Mouse (Mus musculus): ENCODE results near the gene Ly86.

Ly86 gene

DNA sequence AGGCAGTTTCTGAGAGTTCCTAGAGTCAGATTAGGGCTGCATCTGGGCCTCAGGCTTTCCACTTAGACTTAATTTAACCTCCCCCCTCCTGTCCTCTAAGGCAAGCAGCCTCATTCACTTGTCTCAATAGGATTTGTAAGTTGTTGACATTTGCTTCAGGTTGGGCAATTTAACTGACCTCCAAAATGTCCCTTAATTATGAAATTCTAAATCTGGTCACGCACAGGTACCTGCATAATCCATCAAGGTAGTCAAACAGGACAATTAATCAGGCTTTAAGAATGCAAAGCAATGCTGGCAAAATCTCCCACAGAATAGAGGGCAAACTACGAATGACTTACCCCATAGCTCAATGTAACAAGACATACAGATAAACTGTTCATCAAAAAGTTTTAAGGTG, 8.0 kb downstream of the Ly86 start:
- DNase-seq (ENCODE audit: low spot score in 2 of 2), result no peak

DNA sequence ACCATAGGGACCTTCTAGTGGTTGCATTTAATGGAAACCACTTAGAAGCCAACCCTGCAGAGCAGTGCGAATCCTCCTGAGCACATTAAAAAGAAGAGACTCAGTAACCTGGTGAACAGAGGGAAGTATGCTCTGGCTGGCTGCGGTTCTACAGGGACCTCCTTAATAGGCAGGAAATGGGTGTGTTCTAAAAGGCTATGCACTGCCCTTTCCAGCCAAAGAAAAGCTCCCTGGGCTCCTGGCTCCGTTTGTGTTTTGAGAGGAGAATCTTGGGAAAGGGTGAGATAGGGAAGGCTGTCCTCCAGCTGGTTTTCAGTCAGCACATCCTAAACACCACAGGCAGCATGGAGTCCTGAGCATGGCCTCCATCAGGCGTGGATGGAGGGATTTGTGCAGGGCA, 8.9 kb downstream of the Ly86 start:
- DNase-seq (ENCODE audit: low spot score in 2 of 2), result no peak

DNA sequence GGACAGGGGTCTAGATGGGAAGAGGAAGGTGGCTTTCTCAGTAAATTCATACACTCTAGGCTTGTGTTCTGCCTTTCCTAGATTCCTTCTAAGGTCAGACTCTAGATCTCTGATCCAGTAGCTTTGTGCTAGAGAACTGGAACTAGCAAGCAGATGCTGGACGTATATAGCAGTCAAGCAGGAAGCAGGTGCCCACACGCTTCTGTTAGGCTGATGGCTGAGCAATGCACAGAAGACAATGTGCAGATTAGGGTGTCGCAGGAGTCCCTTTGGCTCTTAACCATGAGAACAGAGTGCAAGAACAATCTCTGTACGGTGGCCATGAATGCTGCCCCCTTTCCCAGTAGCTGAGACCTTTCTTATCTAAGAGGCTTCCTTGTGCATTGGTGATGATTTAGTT, 9.4 kb downstream of the Ly86 start:
- no peak for DNase-seq (ENCODE audit: low spot score in 2 of 2)

DNA sequence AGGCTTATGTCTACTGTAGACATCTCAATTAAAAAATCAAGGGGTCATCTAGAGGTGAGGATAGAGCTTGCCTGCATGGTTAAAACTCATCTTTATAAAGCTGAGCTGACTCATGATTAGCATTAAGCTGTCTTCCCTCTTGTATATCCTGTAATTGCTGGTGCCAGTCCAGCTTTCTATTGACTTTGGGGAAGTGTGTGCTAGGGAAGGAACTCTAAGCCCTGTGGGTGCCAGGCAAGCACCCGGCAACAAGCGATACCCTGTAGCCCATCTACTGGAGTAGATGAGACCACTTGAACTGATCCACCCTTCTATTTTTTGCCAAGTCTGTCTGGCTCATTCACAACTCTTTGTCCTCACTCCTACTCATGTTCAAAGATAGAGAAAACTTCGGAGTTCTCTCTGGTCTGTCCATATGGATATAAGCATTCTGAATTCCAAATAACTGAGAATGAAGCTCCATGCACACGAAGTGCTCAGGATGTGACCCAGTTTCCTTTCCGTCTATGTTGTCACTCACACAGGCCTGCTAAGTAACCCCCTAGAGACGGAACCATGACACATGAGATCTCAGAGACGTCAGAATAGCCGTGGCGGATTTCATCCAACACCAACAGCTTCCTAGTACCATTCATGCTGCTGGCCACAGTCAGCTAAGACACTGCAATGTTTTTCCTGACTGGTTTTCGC, 10.8 kb downstream of the Ly86 start:
- no peak for DNase-seq (ENCODE audit: low spot score in 2 of 2)

DNA sequence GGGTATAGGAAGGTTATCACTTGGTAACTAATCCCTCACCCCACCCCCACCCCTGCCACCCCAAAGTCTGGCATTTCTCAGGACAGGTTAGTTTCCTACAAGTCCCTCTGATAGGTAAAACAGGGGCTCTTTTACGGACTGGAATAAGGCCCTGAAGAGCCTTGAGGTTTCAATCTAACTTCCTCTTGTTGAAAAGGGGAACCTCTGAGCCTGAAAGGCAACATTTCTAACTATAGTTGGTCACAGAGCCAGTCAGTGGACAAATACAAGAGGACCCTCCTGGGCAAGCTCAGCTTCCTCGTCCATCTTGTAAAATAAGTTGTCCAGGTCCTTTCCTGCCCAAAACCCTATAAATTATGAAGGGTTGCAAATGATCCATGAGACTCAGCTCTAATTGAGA, 11.5 kb downstream of the Ly86 start:
- no peak for DNase-seq (ENCODE audit: low spot score in 2 of 2)

DNA sequence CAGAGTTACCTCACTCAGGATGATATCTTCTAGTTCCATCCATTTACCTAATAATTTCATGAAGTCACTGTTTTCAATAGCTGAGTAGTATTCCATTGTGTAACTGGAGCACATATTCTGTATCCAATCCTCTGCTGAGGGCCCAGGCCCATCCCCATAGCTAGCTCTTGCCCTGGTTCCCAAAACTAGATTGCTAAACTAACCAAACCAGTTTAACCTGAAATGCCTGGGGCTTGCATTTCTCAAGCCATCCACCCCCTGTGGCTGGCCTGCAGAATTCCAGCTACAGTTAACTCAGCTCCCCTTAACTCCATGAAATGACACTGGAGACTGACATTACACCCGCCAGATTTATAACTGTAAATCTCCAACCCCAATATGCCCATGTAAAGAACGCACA, 13.1 kb downstream of the Ly86 start:
- no peak for DNase-seq (ENCODE audit: low spot score in 2 of 2)

DNA sequence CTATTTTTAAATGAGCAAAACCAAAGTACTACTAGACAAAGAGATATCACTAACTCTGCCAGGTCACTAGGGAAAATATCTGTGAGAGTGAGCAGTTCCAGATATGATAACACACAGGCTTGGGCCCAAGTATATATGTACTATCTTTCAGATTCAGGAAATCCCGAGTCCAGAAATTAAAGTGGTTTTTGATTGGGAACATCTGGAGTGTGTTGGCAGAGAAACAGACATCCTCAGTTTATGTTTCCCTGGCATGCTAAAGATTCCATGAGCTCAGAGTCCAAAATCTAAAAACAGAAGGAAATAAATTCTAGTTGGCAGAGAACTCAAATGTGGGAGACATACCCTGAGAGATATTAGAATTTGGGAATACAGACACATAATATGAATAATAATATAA, 16.2 kb downstream of the Ly86 start:
- DNase-seq (ENCODE audit: low spot score in 2 of 2), result no peak

DNA sequence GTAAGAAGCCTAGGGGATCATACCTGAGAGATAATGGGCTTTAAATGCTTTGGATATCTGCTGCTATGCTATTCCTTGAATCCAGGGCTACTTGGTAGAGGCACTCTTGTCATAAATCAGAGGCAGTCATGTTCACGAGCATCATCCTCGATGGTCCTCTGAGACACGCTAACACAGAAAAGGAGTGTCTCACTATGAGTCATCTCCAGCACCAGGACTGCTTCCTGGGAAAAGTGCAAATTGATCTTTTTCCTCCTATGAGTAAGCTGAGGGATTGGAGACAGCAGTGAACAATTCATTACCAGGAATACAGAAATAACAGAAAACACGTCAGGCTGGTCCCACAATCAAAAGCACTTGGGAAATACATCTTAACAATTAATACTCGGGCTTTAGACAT, 19.3 kb downstream of the Ly86 start:
- no peak for DNase-seq (ENCODE audit: low spot score in 2 of 2)

DNA sequence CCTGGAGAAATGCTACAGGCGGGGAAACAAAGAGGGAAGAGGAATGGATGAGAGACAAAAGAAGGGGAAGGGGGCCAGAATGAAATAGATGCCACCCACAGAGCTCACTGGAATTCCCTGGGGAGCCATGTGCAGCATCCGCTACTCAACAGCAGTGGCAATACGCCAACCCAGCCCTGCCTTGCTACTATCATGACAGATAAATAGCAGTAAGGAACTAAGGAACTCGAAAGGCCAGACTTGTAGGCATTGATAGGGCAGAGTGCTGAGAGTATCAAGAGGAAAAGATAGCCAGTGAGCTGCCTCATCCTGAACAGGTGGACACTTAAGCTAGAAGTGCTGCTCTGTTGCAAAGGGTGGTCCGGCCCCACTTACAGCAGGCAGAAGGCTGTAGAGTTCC, 31.4 kb downstream of the Ly86 start:
- DNase-seq (ENCODE audit: low spot score in 2 of 2), result no peak

DNA sequence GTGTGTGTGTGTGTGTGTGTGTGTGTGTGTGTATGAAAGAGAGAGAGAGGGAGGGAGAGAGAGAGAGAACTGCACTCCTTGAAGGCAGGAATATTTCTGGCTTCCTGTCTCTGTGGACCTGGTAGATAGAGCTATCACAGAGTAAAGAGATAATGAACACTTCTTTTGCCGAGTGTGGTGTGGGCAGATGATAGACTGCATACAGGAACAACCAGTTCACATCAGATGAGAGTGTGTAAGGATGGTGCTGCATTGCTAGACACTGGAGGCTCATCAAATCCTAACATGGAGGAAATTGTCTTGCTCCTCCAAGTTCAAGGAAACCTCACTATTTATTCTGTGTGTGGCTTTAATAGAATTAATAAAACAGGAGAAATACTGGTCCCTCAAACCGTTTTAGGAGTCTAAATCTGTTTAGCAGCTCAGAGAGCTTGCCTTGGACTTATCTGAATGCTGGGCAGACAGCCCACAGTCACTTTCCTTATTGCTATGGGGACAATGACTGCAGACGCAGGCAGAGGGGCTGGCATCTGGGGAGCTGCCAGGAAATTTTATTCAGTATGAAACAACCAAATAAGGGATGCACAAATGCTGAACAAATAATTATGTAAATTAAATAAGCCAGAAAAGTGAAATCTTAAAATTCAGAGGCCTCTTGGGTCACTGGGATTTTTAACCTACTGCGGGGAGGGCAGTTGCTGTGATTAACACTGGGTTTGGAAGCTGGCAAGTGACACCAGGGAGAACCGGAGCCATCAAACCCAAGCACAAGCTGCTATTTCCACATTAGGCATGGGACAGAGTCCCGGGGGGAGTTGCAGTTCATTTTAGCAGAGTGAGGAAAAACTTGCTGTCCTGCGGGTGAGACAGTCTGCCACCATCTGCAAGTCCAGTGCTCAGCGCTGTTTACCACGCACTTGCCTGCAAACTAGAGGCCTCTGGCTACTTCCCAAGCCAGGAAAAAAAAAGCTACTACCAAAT, 43.5 kb downstream of the Ly86 start:
- no peak for DNase-seq (ENCODE audit: low spot score in 2 of 2)

DNA sequence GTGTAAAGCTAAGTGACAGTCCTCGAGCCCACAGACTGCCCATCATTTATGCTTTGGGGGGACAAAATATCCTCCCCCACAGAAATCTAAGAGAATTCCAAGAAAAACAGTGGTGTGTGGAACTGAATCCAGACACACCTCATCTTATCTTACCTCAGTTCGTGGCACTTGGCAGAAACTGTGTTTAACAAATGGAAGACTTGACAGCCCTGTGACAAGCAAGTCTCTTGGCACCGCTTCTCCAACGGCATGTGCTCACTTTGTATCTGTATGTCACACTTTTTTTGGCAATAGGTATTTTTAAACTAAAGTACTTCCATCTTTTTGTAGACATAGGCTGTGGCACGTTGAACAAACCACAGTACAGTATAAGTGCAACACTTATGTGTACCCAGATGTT, 44.3 kb downstream of the Ly86 start:
- no peak for DNase-seq (ENCODE audit: low spot score in 2 of 2)

DNA sequence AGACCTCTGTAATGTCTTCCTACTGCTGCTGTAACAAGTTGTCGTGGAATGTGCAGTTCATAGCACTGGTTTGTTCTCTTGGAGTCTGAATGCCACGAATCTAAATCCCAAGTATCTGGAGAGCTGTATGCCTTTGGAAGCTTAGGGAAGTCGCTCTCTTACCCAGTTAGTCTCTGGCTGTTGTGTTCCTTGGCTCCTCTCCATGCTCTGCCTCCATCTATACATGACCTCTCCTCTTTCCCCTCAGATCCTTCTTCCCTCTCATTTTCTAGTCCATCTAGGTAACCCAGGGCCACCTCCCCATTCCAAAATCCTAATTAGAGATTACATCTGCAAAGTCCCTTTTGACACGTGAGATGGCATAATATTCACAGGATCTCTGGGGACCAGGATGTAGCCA, 53.8 kb downstream of the Ly86 start:
- DNase-seq (ENCODE audit: low spot score in 2 of 2), result no peak

DNA sequence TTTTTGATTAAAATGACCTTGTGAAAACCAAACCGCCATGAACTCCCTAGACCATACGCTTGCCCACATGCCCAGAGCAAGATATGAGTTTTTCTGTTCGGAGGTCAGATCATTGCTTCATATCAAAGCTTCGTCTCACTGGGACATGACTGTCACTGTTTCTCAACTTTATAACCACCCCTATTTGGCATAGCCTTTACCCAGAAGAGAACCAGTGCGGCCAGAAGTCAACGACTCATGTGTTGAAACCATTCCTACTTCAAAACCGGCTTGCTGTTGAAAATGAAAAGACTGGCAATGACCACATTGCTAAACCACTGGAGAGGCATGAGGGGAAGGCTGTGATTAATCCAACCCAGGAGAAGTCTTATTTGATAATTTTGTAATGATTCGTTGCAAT, 54.3 kb downstream of the Ly86 start:
- no peak for DNase-seq (ENCODE audit: low spot score in 2 of 2)

DNA sequence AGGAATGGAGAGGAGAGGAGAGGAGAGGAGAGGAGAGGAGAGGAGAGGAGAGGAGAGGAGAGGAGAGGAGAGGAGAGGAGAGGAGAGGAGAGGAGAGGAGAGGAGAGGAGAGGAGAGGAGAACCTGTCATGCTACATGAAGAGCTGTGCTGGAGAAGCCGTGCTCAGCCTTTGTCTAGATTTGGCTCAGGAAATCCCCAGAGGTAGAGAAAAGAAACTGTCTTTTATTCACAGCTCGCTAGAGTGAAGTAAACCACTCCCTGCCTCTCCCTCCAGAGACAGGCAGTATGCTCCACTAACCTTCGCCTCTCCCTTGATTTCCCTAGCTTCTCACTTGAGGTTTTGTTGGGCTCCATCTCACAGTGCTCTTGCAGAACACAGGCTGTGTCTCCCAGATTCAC, 57.4 kb downstream of the Ly86 start:
- DNase-seq (ENCODE audit: low spot score in 2 of 2), result no peak

DNA sequence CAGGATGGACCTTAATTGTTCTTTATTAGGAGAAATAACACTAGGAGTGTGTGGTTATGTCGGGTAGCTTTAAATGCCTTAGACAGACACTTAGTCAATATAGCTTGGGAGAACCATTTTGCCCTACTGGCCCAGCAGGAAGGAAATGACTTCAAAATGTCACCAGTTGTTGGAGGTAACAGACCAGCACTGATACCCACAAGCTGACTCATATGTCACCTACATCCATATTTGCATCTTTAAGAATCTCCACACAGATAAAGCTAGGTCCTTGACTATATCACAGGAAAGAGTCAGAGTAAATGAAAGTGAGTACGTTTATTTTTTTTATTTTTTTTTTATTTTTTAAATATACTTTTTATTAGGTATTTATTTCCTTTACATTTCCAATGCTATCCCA, 58.7 kb downstream of the Ly86 start:
- no peak for DNase-seq (ENCODE audit: low spot score in 2 of 2)

DNA sequence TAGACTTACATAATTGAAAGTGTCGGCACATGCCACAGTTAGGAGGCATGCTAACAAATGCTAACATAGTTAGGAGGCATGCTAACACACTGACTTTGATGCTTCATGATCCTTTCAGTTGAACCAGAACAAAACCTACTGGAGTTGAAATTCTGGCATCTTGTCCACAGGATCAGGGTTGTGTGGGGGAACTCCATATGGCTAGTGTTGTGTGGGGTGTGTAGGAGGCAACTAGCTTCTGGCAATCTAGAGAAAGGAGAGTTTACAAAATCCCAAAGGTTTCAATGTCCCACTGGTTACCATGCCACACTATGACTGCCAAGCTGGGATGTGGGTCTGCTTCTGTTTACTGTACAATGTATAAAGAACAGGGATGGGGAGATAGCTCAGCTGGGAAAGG, 70.7 kb downstream of the Ly86 start:
- DNase-seq (ENCODE audit: low spot score in 2 of 2), result no peak

DNA sequence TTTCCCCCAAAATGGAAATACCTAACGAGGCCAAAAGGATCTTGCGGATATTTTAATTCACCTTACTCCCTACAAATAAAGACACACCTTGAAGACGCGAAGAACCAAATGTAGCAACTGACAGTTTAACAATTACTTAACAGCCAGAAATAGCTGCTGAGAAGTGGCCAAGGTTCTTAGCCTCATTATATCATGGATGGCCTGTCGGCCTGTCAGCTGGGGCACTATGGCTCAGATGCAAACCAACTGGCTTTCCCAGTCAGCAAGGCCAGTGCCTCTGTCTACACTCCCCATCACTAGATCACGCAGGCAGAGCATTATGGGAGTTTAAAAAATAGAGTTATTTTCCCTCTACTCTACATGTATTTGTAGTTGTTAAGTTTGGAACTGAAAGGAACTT, 78.4 kb downstream of the Ly86 start:
- no peak for DNase-seq (ENCODE audit: low spot score in 2 of 2)

DNA sequence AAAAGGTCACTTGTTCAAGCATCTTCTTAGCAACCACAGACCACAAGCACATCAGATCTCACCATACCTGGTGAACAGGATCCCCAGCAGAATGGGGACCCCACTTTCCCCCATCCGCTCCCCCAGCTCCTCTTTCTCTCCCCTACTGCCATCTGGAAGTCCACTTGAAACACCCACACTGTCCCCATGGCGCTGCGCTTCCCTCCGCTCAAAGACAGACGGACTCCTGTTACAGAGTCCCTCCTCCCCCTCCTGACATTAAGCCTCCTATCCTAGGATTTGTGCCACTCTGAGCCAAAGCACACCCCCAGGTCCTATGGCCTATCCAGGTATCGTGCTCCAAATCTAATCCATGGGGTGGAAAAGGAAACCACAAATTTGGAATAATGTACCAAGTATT, 79.9 kb downstream of the Ly86 start:
- DNase-seq (ENCODE audit: low spot score in 2 of 2), result no peak

DNA sequence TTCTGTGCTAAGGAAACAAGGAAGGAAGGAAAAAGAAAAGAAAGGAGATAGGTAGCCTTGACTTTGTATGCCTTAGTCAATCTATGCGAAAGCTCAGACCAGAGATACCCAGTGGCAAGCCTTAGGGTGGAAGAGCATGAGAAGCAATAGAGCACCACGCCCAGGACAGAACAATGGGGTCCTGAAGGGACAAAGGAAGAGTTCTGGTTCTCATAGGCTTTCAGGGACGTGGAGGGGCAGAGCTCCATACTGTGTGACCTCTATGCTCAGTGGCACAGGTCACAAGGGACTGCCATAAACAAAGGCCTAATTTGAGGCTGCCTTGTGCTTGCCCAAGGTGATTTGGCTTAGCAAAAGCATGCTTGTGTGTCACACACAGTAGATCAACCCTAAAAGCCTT, 80.4 kb downstream of the Ly86 start:
- DNase-seq (ENCODE audit: low spot score in 2 of 2), result no peak

DNA sequence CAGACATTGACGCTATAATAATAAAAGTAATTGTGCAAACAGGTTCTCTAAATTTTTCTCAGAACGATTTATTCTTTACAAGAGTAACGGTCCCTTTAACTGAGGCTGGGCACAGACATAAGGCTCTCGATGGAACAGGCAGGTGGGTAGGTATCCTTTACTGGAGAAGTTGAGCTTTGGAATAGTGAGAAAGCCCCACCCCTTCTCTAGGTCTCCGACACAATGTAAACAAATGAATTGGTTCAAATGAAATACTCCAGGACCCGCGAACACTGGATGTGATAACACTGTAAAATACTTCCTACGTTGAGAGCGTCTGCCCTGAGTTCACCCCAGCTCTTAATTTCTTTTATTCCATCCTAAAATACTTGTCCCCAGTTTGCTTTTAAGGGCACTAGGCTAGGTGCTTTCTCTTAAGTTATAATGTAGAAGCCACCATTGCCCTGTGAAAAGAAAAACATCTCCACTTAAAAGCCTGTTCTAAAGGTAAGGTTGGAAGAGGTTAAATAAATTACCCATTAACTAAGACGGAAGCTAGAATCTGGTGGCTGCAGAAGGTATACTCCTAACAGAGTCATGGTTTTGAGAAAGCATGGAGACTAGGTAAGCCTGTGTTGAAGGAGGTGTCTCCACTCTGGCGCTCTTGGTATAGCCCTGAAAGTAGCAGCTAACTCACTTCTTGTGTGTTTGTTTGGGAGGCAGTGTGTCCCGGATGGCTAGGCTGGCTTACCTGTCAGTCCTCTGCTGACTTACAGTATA, 81.7 kb downstream of the Ly86 start:
- DNase-seq (ENCODE audit: low spot score in 2 of 2), result no peak

DNA sequence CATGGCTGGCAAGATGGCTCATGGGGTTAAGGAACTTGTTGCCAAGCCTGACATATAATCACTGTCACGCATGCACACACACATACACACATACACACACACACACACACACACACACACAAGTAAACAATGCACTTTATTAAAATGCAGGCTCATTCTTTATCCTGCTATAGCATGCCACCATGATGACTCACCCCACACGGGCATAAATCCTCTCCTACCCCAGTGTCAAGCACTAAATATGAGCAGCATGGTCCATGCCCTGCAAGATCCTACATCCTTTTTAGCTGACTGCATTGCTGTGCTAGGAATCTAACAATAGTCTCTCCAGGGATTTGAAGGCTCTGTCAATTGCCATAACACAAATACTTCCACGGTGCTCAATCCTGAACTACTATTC, 83.5 kb downstream of the Ly86 start:
- DNase-seq (ENCODE audit: low spot score in 2 of 2), result no peak

DNA sequence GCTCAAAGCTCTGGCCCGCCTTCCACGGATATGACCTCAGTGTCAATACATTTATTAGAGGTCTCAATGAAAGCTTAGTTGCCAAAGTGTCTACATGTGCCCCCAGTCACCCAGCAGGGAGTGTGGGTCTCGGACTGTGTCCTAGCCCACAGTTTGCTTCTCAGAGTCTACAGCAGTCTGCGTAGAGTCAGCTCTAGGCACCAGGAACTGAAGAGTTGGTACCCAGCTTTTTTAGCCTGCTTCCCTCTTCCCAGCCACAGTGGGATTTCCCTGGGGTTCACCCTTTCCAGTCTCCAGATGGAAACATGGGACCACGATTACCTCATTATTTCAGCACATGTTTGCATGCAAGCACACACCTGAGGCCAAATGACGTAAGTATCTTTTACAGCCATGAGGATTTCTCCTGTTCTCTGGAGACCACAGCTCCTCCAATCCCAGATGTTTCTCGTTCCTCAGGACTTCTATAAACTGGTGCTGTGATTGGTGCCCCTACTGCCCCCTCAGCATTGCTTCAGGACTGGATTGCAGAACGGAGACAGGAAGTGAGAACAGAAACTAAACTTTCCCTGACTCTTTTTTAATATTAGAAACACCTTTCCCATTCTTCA, 84.8 kb downstream of the Ly86 start:
- no peak for DNase-seq (ENCODE audit: low spot score in 2 of 2)
